ENCODE assay signal across 15 mouse cellular contexts in the genomic region with DNA sequence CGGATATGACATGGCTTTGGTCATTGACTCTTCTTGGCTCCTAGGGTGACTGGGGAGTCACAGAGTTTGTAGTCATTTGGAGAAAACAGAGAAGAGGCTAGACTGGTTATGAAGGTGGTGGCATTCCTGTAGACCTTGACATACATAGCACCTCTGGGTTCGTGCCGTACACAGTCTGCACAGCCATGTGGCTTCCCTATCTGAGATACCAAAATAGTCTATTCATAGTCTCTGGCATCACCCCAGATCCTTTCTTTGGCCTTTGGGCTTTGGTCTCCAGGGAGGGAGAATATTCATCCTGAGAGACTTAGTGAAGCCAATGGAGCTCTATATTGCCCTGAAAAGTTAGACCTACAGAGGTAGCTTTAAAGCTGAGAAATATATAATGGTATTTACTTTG. TPM values are rescaled to one million over a fixed set of nuclear protein-coding genes. Genes with fewer than 3 reads are reported as not detected.
"Had no signal": no experiment of that assay in that cellular context is flagged by ENCODE, and none has a peak within 500 bp of the region (broad histone marks: within the 10 kb centered on the region; RNA-seq: fewer than 3 reads in every experiment).

No protein-coding gene starts in this region.

- H3K36me3 ChIP-seq: midbrain, embryonic 10.5 days; midbrain, embryonic 12.5 days; neural tube, embryonic 12.5 days; stomach, embryonic 15.5 days had no signal

- H3K4me2 ChIP-seq: lung, embryonic 14.5 days; midbrain, embryonic 12.5 days; neural tube, embryonic 12.5 days; stomach, embryonic 15.5 days had no signal

- H3K4me3 ChIP-seq: midbrain, embryonic 10.5 days; midbrain, embryonic 12.5 days; neural tube, embryonic 12.5 days; stomach, embryonic 15.5 days had no signal

- H3K9me3 ChIP-seq: midbrain, embryonic 10.5 days; neural tube, embryonic 12.5 days; stomach, embryonic 15.5 days had no signal

- ATAC-seq: midbrain, embryonic 16.5 days had no signal

- DNase-seq: lung, embryonic 14.5 days; lung, postnatal 10 days; lung, postnatal 4 days; midbrain, embryonic 14.5 days; right cerebral cortex, postnatal 14 days; thymus, adult 2 months; thymus, postnatal 25 days; thymus, postnatal 4 days had no signal

- H3K27ac ChIP-seq: midbrain, embryonic 10.5 days; midbrain, embryonic 12.5 days; neural tube, embryonic 12.5 days; stomach, embryonic 15.5 days; stomach, postnatal 0 days had no signal

- H3K9ac ChIP-seq: lung, embryonic 14.5 days; midbrain, embryonic 12.5 days; neural tube, embryonic 12.5 days; stomach, embryonic 15.5 days had no signal

RNA-seq across cellular contexts. Expression of gene Prune2, which starts 5.1 kb away (rescaled TPM):
- total RNA-seq: megakaryocyte-erythroid progenitor cell, adult 5-6 weeks had no signal
